Mouse (Mus musculus) embryo, embryonic 10 days (tissue): ENCODE results near the gene Abca12.

ENCODE experiments used
- DNase-seq: peaks from one replicate; pipeline ENCODE4 v3.0.0-alpha.2; 2015; ENCODE audit warnings: low spot score

Gene Abca12

GRCm38 (mm10) chr1:71193931-71194330 lies 220.8 kb downstream of the Abca12 start:
- no peak for DNase-seq
